Mouse (Mus musculus) ES-E14 (cell line): Measurements from ENCODE around the gene Egfr.

ENCODE experiments used
- CHD2 ChIP-seq: IDR thresholded peaks from 2 replicates; pipeline ENCODE4 v1.6.1; 2014; ENCODE audit warnings: mild to moderate bottlenecking, low read depth, low read length, inconsistent platforms
- HCFC1 ChIP-seq: IDR thresholded peaks from 2 replicates; pipeline ENCODE4 v1.6.1; 2012; ENCODE audit warnings: low read length, inconsistent platforms, borderline replicate concordance; ENCODE audit not compliant: insufficient read depth
- MAFK ChIP-seq: IDR thresholded peaks from 2 replicates; pipeline ENCODE4 v1.6.1; 2014; ENCODE audit warnings: mild to moderate bottlenecking, low read depth, low read length, inconsistent platforms; ENCODE audit not compliant: insufficient read depth
- ZC3H11A ChIP-seq: IDR thresholded peaks from 2 replicates; pipeline ENCODE4 v1.6.1; 2012; ENCODE audit warnings: low read depth, mild to moderate bottlenecking, inconsistent platforms, low read length, borderline replicate concordance
- ZNF384 ChIP-seq: IDR thresholded peaks from 2 replicates; pipeline ENCODE4 v1.6.1; 2012; ENCODE audit warnings: low read depth, low read length, inconsistent platforms

GRCm38 (mm10) chr11:16740691-16741611 is 11.1 kb upstream of the Egfr start:
- TF ChIP-seq MAFK (no peak), ZC3H11A (no peak), HCFC1 (no peak), ZNF384 (no peak), CHD2 (no peak)
